Mouse (Mus musculus) spleen, adult 2 months (tissue): ENCODE measurements around the gene Pdzrn3. TPM values are rescaled to one million over a fixed set of nuclear protein-coding genes. Genes with fewer than 3 reads are reported as not detected.
A peak's percentile ranks its signal among the peaks of the same experiment; 100 is the strongest.

Experiments used
- DNase-seq, 2 experiments: peaks; one replicate each; pipeline versions ENCODE4 v3.0.0 to v3.0.0-alpha.2; 2012 to 2021; ENCODE audit warnings: low spot score in 2 of 2, low read depth in 1 of 2
- H3K27ac ChIP-seq: fragments of 200-500 bp; 2 replicates; pipeline ENCODE4 v1.5.1; 2012; ENCODE audit warnings: low read length, inconsistent platforms; ENCODE audit not compliant: insufficient read depth
- H3K27me3 ChIP-seq: fragments of 200-500 bp; 2 replicates; pipeline ENCODE4 v1.6.1; 2012; ENCODE audit warnings: mild to moderate bottlenecking, moderate library complexity, low read length, inconsistent platforms; ENCODE audit not compliant: control insufficient read depth, insufficient read depth
- H3K36me3 ChIP-seq: fragments of 200-500 bp; 2 replicates; pipeline ENCODE4 v1.6.1; 2012; ENCODE audit warnings: mild to moderate bottlenecking, low read length, inconsistent platforms; ENCODE audit not compliant: control insufficient read depth, insufficient read depth
- H3K4me1 ChIP-seq: fragments of 200-500 bp; 2 replicates; pipeline ENCODE4 v1.6.1; 2011; ENCODE audit warnings: inconsistent platforms; ENCODE audit not compliant: control insufficient read depth, insufficient read depth, insufficient read length
- H3K4me3 ChIP-seq: fragments of 200-500 bp; 2 replicates; pipeline ENCODE4 v1.5.1; 2011; ENCODE audit warnings: mild to moderate bottlenecking, inconsistent platforms; ENCODE audit not compliant: insufficient read depth, insufficient read length; ENCODE audit errors: extremely low read depth
- CTCF ChIP-seq: fragments of 200-500 bp; IDR thresholded peaks from 2 replicates; pipeline ENCODE4 v1.5.1; 2011; ENCODE audit warnings: mild to moderate bottlenecking, inconsistent platforms; ENCODE audit not compliant: insufficient read depth, insufficient read length, insufficient replicate concordance; ENCODE audit errors: extremely low read depth
- POLR2A ChIP-seq: fragments of 200-500 bp; IDR thresholded peaks from 2 replicates; pipeline ENCODE4 v1.6.1; 2011; ENCODE audit warnings: low read depth, low read length, inconsistent platforms
- whole genome bisulfite sequencing: fragments of 180-500 bp; shearing (Covaris S2); methylation state at CpG from one replicate; pipeline ENCODE4 v1.1.7; 2018; 5-methylcytosine and 5-hydroxymethylcytosine counted together
- polyA plus RNA-seq: library from polyadenylated mRNA; depleted of rRNA; stranded (reverse); fragments of >200 nt; gene quantifications from 2 replicates; pipeline ENCODE4 v1.2.3, GENCODE M21; 2012

The Pdzrn3 gene
- polyA plus RNA-seq, 1 experiment = 1.9 TPM

DNA sequence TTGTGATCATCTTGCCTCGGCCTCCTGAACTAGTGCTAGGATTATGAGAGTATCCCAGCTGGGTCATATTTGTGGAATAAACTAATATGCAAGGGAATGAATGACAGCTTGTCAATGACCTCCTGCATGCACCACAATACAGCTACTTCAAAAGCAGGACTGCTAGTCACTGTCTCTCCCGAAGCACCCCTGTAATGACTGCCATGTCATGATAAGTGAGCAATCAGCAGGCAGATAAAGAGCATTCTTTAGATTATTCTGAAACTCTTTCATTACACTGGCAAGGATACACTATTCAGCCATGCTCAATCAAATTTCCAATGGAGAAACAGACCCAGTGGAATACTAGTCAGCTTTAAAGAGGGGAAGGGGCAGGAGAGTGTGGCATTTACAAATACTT, 85.8 kb downstream of the Pdzrn3 start:
- TF ChIP-seq CTCF = no peak
- no peak for TF ChIP-seq POLR2A
- no peaks in the 10 kb centered on the region; the same call in 1 of the 2 replicates for H3K4me1 ChIP-seq
- H3K27ac ChIP-seq = no peak overlapping the region
- no peaks in the 10 kb centered on the region for H3K27me3 ChIP-seq
- 83% methylated on average over 2 of the region's 2 CpGs for WGBS
- no peak overlapping the region for H3K4me3 ChIP-seq
- H3K36me3 ChIP-seq = no peaks in the 10 kb centered on the region
- no peak for DNase-seq

DNA sequence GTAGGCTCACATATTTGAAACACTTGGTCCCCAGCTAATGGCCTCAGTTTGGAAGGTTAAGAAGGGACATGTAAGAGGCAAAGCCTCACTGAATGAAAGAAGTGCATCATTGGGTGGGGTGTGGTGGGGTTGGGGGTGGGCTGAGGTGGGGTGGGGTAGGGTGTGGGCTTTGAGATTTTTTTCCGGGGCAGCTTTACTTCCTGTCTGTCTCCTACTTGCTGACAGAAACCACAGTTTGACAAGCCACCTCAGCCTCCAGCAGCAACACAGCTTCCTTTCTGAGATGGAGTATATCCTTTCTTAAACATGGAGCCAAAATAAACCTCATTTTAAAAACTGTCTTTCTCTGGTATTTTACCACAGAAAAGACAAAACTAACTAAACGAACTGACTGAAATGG, 87.5 kb downstream of the Pdzrn3 start:
- WGBS = 4% methylated on average over 2 of the region's 2 CpGs
- Histone ChIP-seq H3K27ac (0 out of 2 replicates have a peak overlapping the region, but pooled peaks have one; percentile 6), H3K27me3 (no peaks in the 10 kb centered on the region), H3K36me3 (no peaks in the 10 kb centered on the region), H3K4me1 (no peaks in the 10 kb centered on the region; the same call in 1 of the 2 replicates), H3K4me3 (no peak overlapping the region)
- DNase-seq = no peak
- TF ChIP-seq POLR2A (no peak), CTCF (no peak)

DNA sequence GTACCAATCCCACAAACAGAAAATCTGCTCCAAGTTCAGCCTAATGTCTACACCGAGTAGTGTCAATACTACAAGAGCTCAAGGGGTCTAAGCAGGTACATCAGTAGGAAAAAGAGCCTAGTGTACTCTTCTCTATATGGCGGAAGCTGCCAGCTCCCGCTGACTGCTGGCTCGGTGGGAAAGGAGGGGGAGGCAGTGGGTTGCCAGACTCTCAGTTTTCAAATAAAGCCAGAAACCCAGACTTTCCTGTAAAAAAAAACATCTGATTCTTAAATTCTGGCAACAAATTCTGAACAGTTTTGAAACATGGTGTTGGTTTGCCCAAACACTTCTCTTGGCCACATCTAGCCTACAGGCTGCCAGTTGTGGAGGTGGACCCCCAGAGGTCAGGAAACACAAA, 88.3 kb downstream of the Pdzrn3 start:
- Histone ChIP-seq H3K27me3 (no peaks in the 10 kb centered on the region), H3K27ac (no peak overlapping the region), H3K4me1 (no peaks in the 10 kb centered on the region; the same call in 1 of the 2 replicates), H3K36me3 (no peaks in the 10 kb centered on the region), H3K4me3 (no peak overlapping the region)
- no peak for TF ChIP-seq POLR2A
- no peak for TF ChIP-seq CTCF
- DNase-seq = no peak
- 73% methylated on average over 4 of the region's 4 CpGs for WGBS

DNA sequence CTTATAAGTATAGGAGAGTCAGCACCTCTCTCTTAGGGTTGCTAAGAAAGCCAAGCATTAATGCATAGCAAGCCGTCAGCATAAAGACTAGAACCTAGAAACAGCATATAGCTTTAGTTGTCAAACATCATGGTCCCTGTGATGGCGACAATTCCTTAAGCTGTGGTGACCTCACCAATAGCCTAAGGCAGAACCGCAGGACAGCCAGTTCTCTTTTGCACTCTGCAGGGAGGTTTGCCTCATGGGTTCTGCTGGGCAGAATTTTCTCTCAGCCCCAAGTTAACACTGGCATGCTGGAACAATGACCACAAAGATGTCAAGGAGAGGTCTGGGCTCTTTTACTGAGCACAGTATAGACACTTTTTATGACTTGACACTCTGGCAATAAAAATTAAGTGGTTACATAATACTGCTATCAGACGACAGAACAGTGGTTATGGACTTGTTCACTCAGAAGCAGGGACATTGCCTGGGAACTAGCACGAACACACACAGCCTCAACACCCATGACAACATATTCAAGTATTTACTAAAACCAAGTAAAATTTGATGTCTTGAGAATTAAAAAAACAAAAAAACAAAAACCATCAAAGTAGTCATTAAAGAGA, 90.0 kb downstream of the Pdzrn3 start:
- no peak overlapping the region for H3K4me3 ChIP-seq
- H3K27me3 ChIP-seq = no peaks in the 10 kb centered on the region
- H3K36me3 ChIP-seq = no peaks in the 10 kb centered on the region
- 78% methylated on average over 5 of the region's 5 CpGs for WGBS
- H3K4me1 ChIP-seq = no peaks in the 10 kb centered on the region; the same call in 1 of the 2 replicates
- no peak for DNase-seq
- TF ChIP-seq CTCF = no peak
- H3K27ac ChIP-seq = no peak overlapping the region

DNA sequence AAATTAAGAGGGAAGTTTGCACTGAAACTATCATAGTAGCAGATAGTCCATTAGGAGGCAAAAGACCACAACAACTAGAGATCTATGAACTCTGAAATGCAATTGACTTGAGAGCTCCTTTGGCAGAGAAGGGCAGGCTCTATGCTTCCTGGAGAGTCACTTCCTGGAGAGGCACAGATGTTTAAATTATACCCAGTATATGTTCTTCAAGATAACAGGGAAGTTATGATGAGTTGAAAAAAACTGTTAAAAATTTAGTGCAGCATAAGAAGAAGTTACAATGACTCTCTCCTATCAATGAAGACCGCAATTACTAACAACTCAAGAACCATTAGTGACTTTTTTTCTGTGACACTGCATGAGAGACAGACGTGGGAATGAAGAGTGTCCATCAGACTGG, 90.6 kb downstream of the Pdzrn3 start:
- H3K27ac ChIP-seq = no peak overlapping the region
- no peak for DNase-seq
- 47% methylated on average over 2 of the region's 2 CpGs for WGBS
- no peaks in the 10 kb centered on the region for H3K27me3 ChIP-seq
- H3K36me3 ChIP-seq = no peaks in the 10 kb centered on the region
- TF ChIP-seq CTCF = no peak
- no peak overlapping the region for H3K4me3 ChIP-seq
- no peaks in the 10 kb centered on the region; the same call in 1 of the 2 replicates for H3K4me1 ChIP-seq

DNA sequence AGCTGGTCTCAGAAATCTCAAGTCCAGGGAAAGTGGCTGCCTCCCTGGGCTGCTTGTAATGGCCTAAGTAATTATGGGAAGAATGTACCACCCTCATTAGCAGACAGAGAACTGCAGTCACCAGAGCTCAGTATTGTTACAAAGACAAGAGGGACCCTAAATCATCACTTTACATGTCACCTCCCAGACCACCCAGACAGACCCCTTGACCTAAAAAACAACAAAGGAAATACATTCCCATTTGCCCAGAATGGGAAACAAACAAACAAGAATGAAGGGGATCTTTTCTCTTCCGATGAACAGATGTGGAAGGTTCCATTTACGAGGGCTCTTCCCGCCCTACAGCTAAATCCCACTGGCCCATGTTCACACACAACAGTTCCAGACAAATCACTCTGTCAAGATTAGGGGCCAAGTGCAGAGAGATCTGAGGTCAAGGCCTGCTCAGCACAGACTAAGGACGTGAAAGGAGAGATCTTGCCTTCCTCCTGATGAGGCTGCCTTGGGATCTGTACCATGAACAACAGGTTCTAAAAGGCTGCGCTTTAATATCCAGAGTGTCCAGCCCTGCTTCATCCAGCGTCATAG, 93.2 kb downstream of the Pdzrn3 start:
- no peak overlapping the region for H3K4me3 ChIP-seq
- WGBS = 87% methylated on average over 6 of the region's 6 CpGs
- no peaks in the 10 kb centered on the region for H3K27me3 ChIP-seq
- no peak overlapping the region for H3K27ac ChIP-seq
- no peak for TF ChIP-seq CTCF
- TF ChIP-seq POLR2A = no peak
- H3K36me3 ChIP-seq = no peaks in the 10 kb centered on the region
- DNase-seq = no peak
- no peaks in the 10 kb centered on the region for H3K4me1 ChIP-seq

DNA sequence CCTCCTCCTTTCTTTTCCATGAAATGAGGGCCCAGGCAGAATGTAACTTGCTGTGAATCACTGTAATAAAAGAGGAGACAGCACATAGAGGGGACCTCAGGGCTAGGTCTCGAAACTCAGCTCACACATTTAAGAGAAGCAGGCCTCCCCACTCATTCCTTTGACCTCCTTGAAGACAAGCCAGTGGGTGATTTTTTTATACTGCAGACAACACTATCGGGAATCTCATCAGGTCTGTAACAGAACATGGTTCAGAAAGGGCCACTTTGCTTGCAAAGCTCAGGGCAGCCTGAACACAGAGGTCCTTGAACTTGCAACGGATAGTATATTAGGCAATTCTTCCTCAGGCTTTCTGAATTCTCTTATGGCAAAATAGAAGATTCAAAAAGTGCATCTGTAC, 93.8 kb downstream of the Pdzrn3 start:
- no peak for DNase-seq
- 78% methylated on average over 3 of the region's 3 CpGs for WGBS
- Histone ChIP-seq H3K27me3 (no peaks in the 10 kb centered on the region), H3K4me1 (no peaks in the 10 kb centered on the region), H3K27ac (no peak overlapping the region), H3K4me3 (no peak overlapping the region), H3K36me3 (no peaks in the 10 kb centered on the region)
- TF ChIP-seq CTCF (no peak), POLR2A (no peak)
